Mouse (Mus musculus) C2C12 (cell line): ENCODE results near the gene Gm38392. TPM values are rescaled to one million over a fixed set of nuclear protein-coding genes. Genes with fewer than 3 reads are reported as not detected.

Experiments used
- H3K27me3 ChIP-seq: one replicate; pipeline ENCODE4 v1.6.1; 2011; ENCODE audit not compliant: control insufficient read depth, insufficient read depth, insufficient read length
- H3K36me3 ChIP-seq: one replicate; pipeline ENCODE4 v1.6.1; 2011; ENCODE audit not compliant: control insufficient read depth, insufficient read depth
- H3K4me3 ChIP-seq: one replicate; pipeline ENCODE4 v1.5.1; 2011; ENCODE audit warnings: mild to moderate bottlenecking, control low read depth; ENCODE audit not compliant: poor library complexity, insufficient read depth, severe bottlenecking
- H3K79me2 ChIP-seq: one replicate; pipeline ENCODE4 v1.6.1; 2011; ENCODE audit not compliant: control insufficient read depth, insufficient read depth
- H3K79me3 ChIP-seq: one replicate; pipeline ENCODE4 v1.6.1; 2011; ENCODE audit warnings: low read depth, control low read depth
- H3ac ChIP-seq: one replicate; pipeline ENCODE3; 2011; ENCODE audit warnings: low read depth; ENCODE audit not compliant: control insufficient read depth, insufficient read length
- CEBPB ChIP-seq: IDR thresholded peaks from one replicate; pipeline ENCODE4 v1.6.1; 2011; ENCODE audit warnings: low read depth, mild to moderate bottlenecking, control low read depth, moderate library complexity
- CTCF ChIP-seq: IDR thresholded peaks from one replicate; pipeline ENCODE4 v1.5.1; 2011; ENCODE audit not compliant: control insufficient read depth, insufficient read depth, insufficient read length
- FOSL1 ChIP-seq: IDR thresholded peaks from one replicate; pipeline ENCODE4 v1.8.0; 2011; ENCODE audit warnings: mild to moderate bottlenecking, low read length; ENCODE audit not compliant: poor library complexity, insufficient read depth, severe bottlenecking
- MAX ChIP-seq: IDR thresholded peaks from one replicate; pipeline ENCODE4 v1.6.1; 2011; ENCODE audit warnings: mild to moderate bottlenecking, control low read depth
- MYOD1 ChIP-seq: IDR thresholded peaks from one replicate; pipeline ENCODE4 v1.6.1; 2011; ENCODE audit warnings: low read depth; ENCODE audit not compliant: control insufficient read depth, insufficient read length
- MYOG ChIP-seq: IDR thresholded peaks from one replicate; pipeline ENCODE4 v1.6.1; 2011; ENCODE audit not compliant: control insufficient read depth, insufficient read length; ENCODE audit errors: extremely low read depth
- USF1 ChIP-seq: IDR thresholded peaks from one replicate; pipeline ENCODE4 v1.6.1; 2011; ENCODE audit warnings: low read depth, mild to moderate bottlenecking, control low read depth, moderate library complexity
- polyA plus RNA-seq: library from polyadenylated mRNA; unstranded; fragments of >200 nt; fragmentation: generic; extraction: Trizol; gene quantifications from one replicate; pipeline ENCODE4 v1.2.1, GENCODE M21; 2012; ENCODE audit warnings: missing spikeins

Gm38392 gene
- polyA plus RNA-seq, 1 experiment: not detected

DNA sequence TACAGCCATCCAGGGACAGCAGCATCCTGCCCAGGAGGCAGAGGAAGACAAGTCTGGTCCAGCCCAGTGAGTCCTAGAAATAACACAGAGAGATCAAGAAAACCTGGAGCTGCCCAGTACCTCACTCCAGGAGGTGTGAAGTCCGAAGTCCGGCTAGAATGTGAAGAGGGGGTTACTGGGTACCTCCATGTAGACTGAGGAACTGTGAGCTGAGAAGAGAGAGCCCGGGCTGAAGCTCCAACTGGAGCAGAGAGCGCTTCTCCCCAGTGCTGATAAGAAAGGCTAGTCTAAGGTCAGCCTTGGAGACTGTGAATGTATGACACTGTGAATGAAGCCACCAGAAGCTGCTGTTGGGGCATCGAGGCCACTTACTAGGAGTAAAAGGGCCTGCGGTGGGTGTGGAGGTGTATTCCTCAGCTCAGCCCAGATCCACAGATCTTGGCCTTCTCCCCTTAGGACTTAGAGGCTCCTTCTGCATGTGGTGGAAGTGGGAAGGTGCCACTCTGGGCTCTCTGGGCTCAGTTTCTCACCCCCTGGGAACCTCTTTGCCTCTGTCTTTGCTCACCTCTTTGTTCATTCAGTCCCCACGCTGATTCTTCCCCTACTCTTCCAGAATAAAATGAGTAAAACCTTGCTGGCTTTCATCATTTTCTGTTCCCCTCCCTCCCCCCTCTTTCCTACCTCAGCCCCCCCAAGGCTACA is 82.9 kb downstream of the Gm38392 start:
- H3K79me2 ChIP-seq: no peaks in the 10 kb centered on the region
- H3K27me3 ChIP-seq: peaks cover 72% of the 10 kb centered on the region
- H3K36me3 ChIP-seq: no peaks in the 10 kb centered on the region
- TF ChIP-seq USF1 (no peak), MYOD1 (no peak), CEBPB (no peak), MYOG (no peak), MAX (no peak), CTCF (no peak), FOSL1 (no peak)
- H3ac ChIP-seq: no peak overlapping the region
- H3K4me3 ChIP-seq: no peak overlapping the region
- H3K79me3 ChIP-seq: no peaks in the 10 kb centered on the region

DNA sequence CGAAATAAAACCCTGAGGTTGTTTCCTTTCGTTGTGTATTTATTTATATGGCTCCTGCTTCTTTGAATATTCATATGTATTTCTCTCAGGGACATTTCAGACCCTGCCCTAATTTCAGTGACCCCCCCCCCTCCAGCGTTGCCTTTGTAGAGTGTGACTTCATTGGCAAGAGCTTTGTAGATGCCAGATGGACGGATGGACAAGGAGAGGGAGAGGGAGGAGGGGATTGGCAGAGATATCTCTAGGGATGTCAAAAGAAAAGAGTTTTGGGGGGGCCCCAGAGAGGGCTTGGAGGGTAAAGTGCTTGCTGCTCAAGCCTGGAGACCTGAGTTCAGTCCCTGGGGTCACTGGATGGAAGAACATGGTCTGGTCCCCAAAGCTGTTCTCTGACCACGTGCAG is 83.6 kb downstream of the Gm38392 start:
- TF ChIP-seq MYOD1 (no peak), FOSL1 (no peak), MYOG (no peak), MAX (no peak), CTCF (no peak), CEBPB (no peak), USF1 (no peak)
- Histone ChIP-seq H3ac (no peak overlapping the region), H3K27me3 (peaks cover 79% of the 10 kb centered on the region), H3K4me3 (no peak overlapping the region), H3K79me2 (no peaks in the 10 kb centered on the region), H3K36me3 (no peaks in the 10 kb centered on the region), H3K79me3 (no peaks in the 10 kb centered on the region)

DNA sequence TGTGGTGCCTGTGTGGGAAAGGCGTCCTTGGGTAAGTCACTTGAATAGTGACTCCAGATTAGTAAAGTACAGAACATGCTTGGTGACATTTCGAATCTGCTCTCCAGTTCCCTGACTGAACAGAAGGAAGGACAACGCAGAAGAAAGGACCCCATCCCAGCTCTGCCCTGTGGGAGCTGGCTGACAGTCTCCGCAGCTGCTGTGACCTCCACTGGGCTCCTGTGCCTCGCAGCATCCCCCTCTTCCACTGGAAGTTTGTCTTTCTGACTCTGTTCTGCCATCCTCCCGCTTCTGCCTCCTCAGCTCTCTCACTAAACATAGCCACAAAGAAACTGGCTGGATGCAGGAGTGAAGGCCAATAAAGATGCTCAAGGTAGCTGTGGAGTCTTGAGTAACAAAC is 84.0 kb downstream of the Gm38392 start:
- TF ChIP-seq MYOG (no peak), CTCF (no peak), USF1 (no peak), MAX (no peak), MYOD1 (no peak), CEBPB (no peak), FOSL1 (no peak)
- H3K79me3 ChIP-seq: no peaks in the 10 kb centered on the region
- no peak overlapping the region for H3ac ChIP-seq
- H3K36me3 ChIP-seq: no peaks in the 10 kb centered on the region
- no peak overlapping the region for H3K4me3 ChIP-seq
- peaks cover 84% of the 10 kb centered on the region for H3K27me3 ChIP-seq
- no peaks in the 10 kb centered on the region for H3K79me2 ChIP-seq

DNA sequence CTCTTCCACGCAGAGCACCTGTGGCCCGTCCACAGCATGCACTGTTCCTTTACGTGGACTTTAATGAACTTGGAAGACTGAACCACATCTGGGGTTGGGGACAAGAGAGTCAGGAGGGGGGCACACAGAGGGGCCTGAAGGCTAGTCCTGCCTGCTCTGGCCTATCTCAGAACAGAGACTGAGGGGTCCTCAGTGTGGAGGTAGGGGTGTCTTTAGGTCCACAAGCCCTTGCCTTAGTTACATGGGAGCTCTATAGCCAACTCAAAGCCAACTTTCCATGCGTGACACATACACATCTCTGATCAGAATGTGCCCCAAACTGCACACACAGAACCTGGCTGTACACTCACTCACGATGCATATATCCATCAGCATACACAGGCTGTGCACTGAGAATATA is 85.4 kb downstream of the Gm38392 start:
- no peak overlapping the region for H3K4me3 ChIP-seq
- no peak for TF ChIP-seq FOSL1
- TF ChIP-seq MAX: no peak
- TF ChIP-seq MYOD1: no peak
- no peak for TF ChIP-seq CEBPB
- TF ChIP-seq USF1: no peak
- no peak for TF ChIP-seq CTCF
- TF ChIP-seq MYOG: no peak
- H3ac ChIP-seq: no peak overlapping the region
- peaks cover 89% of the 10 kb centered on the region for H3K27me3 ChIP-seq
- H3K79me2 ChIP-seq: no peaks in the 10 kb centered on the region
- no peaks in the 10 kb centered on the region for H3K79me3 ChIP-seq
- no peaks in the 10 kb centered on the region for H3K36me3 ChIP-seq

DNA sequence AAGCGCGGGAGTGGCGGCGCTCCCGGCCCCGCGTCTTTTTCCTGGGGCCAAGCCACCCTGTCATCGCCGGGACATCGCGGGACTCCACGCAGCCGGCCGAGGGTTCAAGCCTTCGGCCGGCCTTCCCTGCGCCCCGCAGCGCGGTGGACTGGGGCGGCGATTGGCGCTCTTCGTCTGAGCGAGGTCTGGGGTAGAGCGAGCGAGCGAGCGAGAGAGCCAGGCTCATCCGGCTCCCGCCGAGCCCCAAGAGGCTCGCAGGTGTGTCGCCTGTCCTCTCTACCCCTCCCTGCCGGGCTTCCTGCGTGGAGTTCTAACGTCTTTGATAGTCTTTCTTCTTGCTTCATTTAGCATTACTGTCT is 86.1 kb downstream of the Gm38392 start:
- no peaks in the 10 kb centered on the region for H3K79me2 ChIP-seq
- no peaks in the 10 kb centered on the region for H3K36me3 ChIP-seq
- H3K79me3 ChIP-seq: no peaks in the 10 kb centered on the region
- H3K27me3 ChIP-seq: peaks cover 87% of the 10 kb centered on the region
- no peak overlapping the region for H3ac ChIP-seq
- TF ChIP-seq CEBPB: no peak
- no peak for TF ChIP-seq MYOD1
- TF ChIP-seq USF1: no peak
- no peak for TF ChIP-seq MAX
- no peak for TF ChIP-seq CTCF
- H3K4me3 ChIP-seq: no peak overlapping the region

DNA sequence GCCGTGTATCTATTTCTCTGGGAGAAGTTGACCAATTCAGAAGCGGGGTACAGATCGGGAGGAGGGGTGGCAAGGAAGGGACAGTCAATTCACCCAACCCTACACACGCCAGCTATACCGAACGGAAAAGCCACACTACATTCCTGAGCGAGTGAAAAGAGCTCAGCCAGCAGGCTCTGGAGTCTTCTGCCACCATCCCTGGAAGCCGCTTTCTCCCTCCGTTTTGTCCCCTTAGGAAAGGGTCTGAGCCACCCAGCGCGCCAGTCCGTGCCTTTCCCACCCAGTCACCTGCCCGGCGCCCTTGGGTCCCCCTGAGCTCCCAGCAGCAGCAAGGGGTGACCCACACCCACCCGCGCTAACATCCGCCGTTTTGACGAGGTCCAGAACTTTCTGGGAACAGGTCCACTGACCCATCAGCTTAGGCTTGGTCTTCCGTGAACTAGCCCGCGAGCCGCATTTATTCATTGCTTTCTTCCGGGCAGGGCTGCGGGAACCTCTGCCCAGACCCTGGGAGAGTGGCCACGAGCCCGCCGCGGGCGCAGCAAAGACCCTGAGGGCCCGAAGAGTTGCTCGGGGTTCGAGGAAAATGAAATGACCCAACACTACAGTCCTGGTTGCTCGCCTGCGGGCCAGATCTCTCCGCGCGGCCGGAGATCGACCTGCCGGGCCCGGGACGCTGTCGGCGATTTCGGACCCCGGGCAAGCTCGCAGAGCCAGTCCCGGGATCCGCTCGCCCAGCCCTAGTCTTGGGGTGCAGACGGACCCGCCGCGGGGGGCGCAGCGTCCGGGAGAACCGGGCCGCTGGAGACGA is 86.6 kb downstream of the Gm38392 start:
- Histone ChIP-seq H3K79me2 (no peaks in the 10 kb centered on the region), H3K36me3 (no peaks in the 10 kb centered on the region), H3ac (no peak overlapping the region), H3K4me3 (no peak overlapping the region), H3K27me3 (peaks cover 86% of the 10 kb centered on the region), H3K79me3 (no peaks in the 10 kb centered on the region)
- TF ChIP-seq MYOG: no peak
- no peak for TF ChIP-seq MAX
- no peak for TF ChIP-seq FOSL1
- TF ChIP-seq MYOD1: no peak
- TF ChIP-seq CEBPB: no peak
- no peak for TF ChIP-seq USF1
- TF ChIP-seq CTCF: no peak
